Mouse (Mus musculus) G1E (cell line): Measurements from ENCODE around the gene Paqr5.

ENCODE experiments used
- CTCF ChIP-seq: IDR thresholded peaks from 2 replicates; pipeline ENCODE4 v1.5.1; 2012; ENCODE audit warnings: low read depth, low read length, inconsistent platforms, mixed read lengths
- GATA1 ChIP-seq: IDR thresholded peaks from 2 replicates; pipeline ENCODE4 v1.6.1; 2012; ENCODE audit warnings: borderline replicate concordance, low read length, inconsistent platforms, mixed read lengths

DNA sequence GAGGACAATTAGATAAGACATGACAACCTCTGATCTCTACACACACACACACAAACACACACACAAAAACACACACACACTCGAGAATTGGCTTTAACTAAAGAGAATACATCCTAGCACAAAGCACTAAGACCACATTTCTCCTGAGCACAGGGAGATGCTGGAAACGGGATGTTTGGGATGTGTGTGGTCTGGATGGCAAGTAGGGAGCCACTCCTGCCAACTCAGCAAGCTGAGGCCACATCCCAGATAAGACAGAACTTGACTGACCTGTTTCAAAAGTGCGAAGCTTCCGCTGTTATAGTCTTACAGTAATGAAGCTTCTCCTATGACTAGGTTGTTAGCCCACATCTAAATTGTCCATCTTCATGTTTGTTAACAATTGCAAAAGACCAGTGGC, 35.5 kb downstream of the Paqr5 start:
- TF ChIP-seq GATA1, result no peak
- TF ChIP-seq CTCF, result no peak
